Mouse (Mus musculus): ENCODE results near the gene Pramef25. TPM values are rescaled to one million over a fixed set of nuclear protein-coding genes. Genes with fewer than 3 reads are reported as not detected.
"Not testable (repeated sequence)": the region's sequence is repeated elsewhere in the genome, so short reads cannot be mapped to it uniquely, and the experiment has no call there.

The Pramef25 gene
- polyA plus RNA-seq (2016; fragmentation: Nextera tagmentation; extraction: Ambion mirVana) = not detected in 2 replicates

DNA sequence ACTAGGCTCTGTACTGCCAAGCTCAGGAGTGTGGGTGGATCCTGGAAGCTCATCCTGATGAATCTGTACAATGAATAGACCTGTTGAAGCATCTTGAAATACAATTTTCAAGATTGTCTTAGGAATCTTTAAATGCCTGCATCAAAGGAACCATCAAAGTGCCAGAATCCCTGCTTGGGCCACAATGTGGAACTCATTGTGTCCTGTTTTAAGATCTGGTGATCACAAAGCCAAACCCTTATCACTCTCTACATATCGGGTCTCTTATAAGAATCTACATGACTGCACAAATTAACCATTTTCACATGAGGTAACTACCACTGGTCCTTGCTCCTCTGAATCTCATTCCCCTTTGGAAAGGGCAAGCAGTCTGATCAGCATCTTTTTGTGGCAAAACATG, at the start of gene Pramef25:
Gene Pramef25, minus strand, starts transcription at position 101 of the 400 bp plus-strand sequence.
- not testable (repeated sequence) for H3K4me2 ChIP-seq; ATAC-seq; H3K9ac ChIP-seq; H3K9me3 ChIP-seq (replicated peaks); H3K27ac ChIP-seq; H3K4me1 ChIP-seq; H3K4me3 ChIP-seq; H3K27me3 ChIP-seq (replicated peaks); H3K36me3 ChIP-seq
- 48% methylated on average over 1 of the region's 1 CpGs for WGBS (ENCODE audit: insufficient replicate concordance)

DNA sequence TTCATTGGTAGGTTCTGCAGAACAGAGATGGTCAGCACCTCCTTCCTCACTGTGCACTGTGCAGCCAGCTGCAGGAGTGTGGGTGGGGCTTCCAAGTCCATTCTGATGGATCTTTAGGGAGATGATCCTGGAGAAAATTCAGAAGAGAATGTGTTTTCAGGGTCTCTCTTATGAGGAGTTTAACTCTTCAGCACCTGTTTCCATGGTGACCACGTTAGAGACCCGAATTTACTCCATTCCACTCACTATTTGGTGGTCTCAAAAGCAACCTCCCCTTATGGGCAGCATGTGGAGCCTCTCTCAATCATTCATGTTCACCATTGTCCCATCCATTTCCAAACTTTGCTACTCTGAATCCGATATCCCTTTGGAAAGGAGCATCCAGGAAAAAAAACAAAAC, 43.5 kb upstream of the Pramef25 start, which contains the start of gene Pramef17:
Gene Pramef17, minus strand, starts transcription at position 101 of the 400 bp plus-strand sequence.
- not testable (repeated sequence) for ATAC-seq; H3K9ac ChIP-seq; H3K4me1 ChIP-seq; H3K27ac ChIP-seq; H3K9me3 ChIP-seq (replicated peaks); H3K4me2 ChIP-seq; H3K36me3 ChIP-seq; H3K27me3 ChIP-seq (replicated peaks); H3K4me3 ChIP-seq
- WGBS (ENCODE audit: insufficient replicate concordance) = 37% methylated on average over 3 of the region's 3 CpGs

DNA sequence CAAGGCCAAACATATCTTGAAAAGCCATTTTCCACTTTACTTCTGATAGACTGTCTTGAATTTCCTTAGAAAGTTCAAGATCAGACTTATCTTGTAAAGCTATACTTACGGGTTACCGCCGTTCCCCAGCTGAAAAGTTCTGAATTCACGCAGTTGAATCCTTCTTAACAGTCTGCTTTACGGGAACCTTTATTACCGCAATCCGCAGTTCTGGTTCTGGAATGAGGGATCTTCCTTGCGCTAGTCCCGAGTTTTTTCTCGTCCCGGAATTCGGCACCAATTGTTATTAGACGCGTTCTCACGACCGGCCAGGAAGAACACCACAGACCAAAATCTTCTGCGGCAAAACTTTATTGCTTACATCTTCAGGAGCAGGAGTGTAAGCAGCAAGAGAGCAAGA, 37.3 kb upstream of the Pramef25 start:
- WGBS (ENCODE audit: insufficient replicate concordance) = 90% methylated on average over 17 of the region's 17 CpGs
- not testable (repeated sequence) for H3K36me3 ChIP-seq; H3K27me3 ChIP-seq (replicated peaks)

GRCm38 (mm10) chr4:143987475-143987941, 36.7 kb upstream of the Pramef25 start:
- not testable (repeated sequence) for H3K4me2 ChIP-seq; ATAC-seq; H3K4me3 ChIP-seq; H3K9me3 ChIP-seq (replicated peaks); H3K27ac ChIP-seq; H3K4me1 ChIP-seq; H3K9ac ChIP-seq; H3K27me3 ChIP-seq (replicated peaks); H3K36me3 ChIP-seq
- 85% methylated on average over 13 of the region's 17 CpGs for WGBS (ENCODE audit: insufficient replicate concordance)

More for the DNA sequence above, 37.3 kb upstream of the Pramef25 start:
- H3K4me2 ChIP-seq; H3K9me3 ChIP-seq (replicated peaks); H3K4me1 ChIP-seq; H3K27ac ChIP-seq; H3K9ac ChIP-seq; ATAC-seq; H3K4me3 ChIP-seq: not testable (repeated sequence)

GRCm38 (mm10) chr4:143985733-143986132, 34.9 kb upstream of the Pramef25 start:
- not testable (repeated sequence) for H3K9ac ChIP-seq; H3K27me3 ChIP-seq (replicated peaks); H3K4me3 ChIP-seq; H3K4me2 ChIP-seq; H3K27ac ChIP-seq; H3K4me1 ChIP-seq; H3K9me3 ChIP-seq (replicated peaks); ATAC-seq; H3K36me3 ChIP-seq
- 74% methylated on average over 4 of the region's 9 CpGs for WGBS (ENCODE audit: insufficient replicate concordance)

GRCm38 (mm10) chr4:143985165-143985564, 34.3 kb upstream of the Pramef25 start:
- not testable (repeated sequence) for H3K27me3 ChIP-seq (replicated peaks); H3K4me3 ChIP-seq; H3K9ac ChIP-seq; H3K4me2 ChIP-seq; ATAC-seq; H3K36me3 ChIP-seq; H3K9me3 ChIP-seq (replicated peaks); H3K27ac ChIP-seq; H3K4me1 ChIP-seq
- no CpG with 5 or more reads among the region's 7 CpGs for WGBS (ENCODE audit: insufficient replicate concordance)

DNA sequence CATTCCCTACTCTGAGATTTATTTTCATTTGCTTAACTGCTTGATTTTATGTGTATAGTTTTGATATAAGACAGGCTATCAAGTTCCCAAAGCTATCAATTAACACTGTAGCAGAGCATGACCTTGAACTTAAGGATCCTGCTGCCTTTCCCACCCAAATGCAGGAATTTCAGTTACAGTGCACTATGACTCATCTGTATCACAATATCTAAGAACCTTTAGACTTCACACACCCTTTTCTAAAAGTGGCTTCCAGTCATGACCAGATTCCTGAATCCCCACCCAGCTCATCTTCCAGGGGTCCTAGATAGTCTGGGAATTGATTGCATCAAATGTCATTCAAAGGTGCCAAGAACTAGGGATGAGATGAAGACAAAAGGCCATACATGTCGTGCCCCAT, 32.6 kb upstream of the Pramef25 start:
- not testable (repeated sequence) for H3K27me3 ChIP-seq (replicated peaks); H3K27ac ChIP-seq; H3K9me3 ChIP-seq (replicated peaks); H3K4me3 ChIP-seq; H3K36me3 ChIP-seq; H3K9ac ChIP-seq; ATAC-seq; H3K4me2 ChIP-seq; H3K4me1 ChIP-seq
- WGBS (ENCODE audit: insufficient replicate concordance) = no CpG with 5 or more reads among the region's 1 CpGs

DNA sequence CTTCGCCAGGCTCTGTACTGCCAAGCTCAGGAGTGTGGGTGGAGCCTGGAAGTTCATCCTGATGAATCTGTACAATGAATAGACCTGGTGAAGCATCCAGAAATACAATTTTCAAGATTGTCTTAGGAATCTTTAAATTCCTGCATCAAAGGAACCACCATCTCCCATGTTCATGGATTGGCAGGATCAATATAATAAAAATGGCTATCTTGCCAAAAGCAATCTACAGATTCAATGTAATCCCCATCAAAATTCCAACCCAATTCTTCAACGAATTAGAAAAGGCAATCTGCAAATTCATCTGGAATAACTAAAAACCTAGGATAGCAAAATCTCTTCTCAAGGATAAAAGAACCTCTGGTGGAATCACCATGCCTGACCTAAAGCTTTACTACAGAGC, 16.0 kb upstream of the Pramef25 start, which contains the start of gene Gm13101:
Gene Gm13101, minus strand, starts transcription at position 101 of the 400 bp plus-strand sequence.
- not testable (repeated sequence) for H3K27ac ChIP-seq; ATAC-seq; H3K9ac ChIP-seq; H3K9me3 ChIP-seq (replicated peaks); H3K27me3 ChIP-seq (replicated peaks); H3K4me3 ChIP-seq; H3K36me3 ChIP-seq; H3K4me1 ChIP-seq; H3K4me2 ChIP-seq
- 46% methylated on average over 2 of the region's 2 CpGs for WGBS (ENCODE audit: insufficient replicate concordance)

GRCm38 (mm10) chr4:143900280-143900679, 50.5 kb downstream of the Pramef25 start, which contains the start of gene Pramef6:
TSS of gene Pramef6 (minus strand) at chr4:143900380.
- not testable (repeated sequence) for H3K4me2 ChIP-seq; H3K4me1 ChIP-seq; ATAC-seq; H3K9ac ChIP-seq; H3K4me3 ChIP-seq; H3K27ac ChIP-seq; H3K9me3 ChIP-seq (replicated peaks); H3K27me3 ChIP-seq (replicated peaks); H3K36me3 ChIP-seq
- WGBS (ENCODE audit: insufficient replicate concordance) = 62% methylated on average over 1 of the region's 1 CpGs

Other genes with a start within 250 kb of the Pramef25 start
- gene Gm13089, start 248.3 kb downstream of the Pramef25 start, polyA plus RNA-seq (2016; fragmentation: Nextera tagmentation; extraction: Ambion mirVana) = not detected in 2 replicates
- gene Gm13078, start 231.6 kb downstream of the Pramef25 start, polyA plus RNA-seq (2016; fragmentation: Nextera tagmentation; extraction: Ambion mirVana) = not detected in 2 replicates
- gene Gm13023, start 161.7 kb downstream of the Pramef25 start, polyA plus RNA-seq (2016; fragmentation: Nextera tagmentation; extraction: Ambion mirVana) = not detected in 2 replicates
- gene Gm13084, start 134.9 kb downstream of the Pramef25 start, polyA plus RNA-seq (2016; fragmentation: Nextera tagmentation; extraction: Ambion mirVana) = not detected in 2 replicates
- gene Gm13103, start 104.5 kb downstream of the Pramef25 start, polyA plus RNA-seq (2016; fragmentation: Nextera tagmentation; extraction: Ambion mirVana) = not detected in 2 replicates
- not detected in 2 replicates for gene Pramef6, start 50.6 kb downstream of the Pramef25 start, polyA plus RNA-seq (2016; fragmentation: Nextera tagmentation; extraction: Ambion mirVana)
- gene Gm13101, start 15.9 kb upstream of the Pramef25 start, polyA plus RNA-seq (2016; fragmentation: Nextera tagmentation; extraction: Ambion mirVana) = not detected in 2 replicates
- not detected in 2 replicates for gene Pramef17, start 43.4 kb upstream of the Pramef25 start, polyA plus RNA-seq (2016; fragmentation: Nextera tagmentation; extraction: Ambion mirVana)
- not detected in 2 replicates for gene Pramel4, start 108.1 kb upstream of the Pramef25 start, polyA plus RNA-seq (2016; fragmentation: Nextera tagmentation; extraction: Ambion mirVana)
- not detected in 2 replicates for gene Gm13102, start 155.5 kb upstream of the Pramef25 start, polyA plus RNA-seq (2016; fragmentation: Nextera tagmentation; extraction: Ambion mirVana)
- not detected in 2 replicates for gene Oog3, start 211.6 kb upstream of the Pramef25 start, polyA plus RNA-seq (2016; fragmentation: Nextera tagmentation; extraction: Ambion mirVana)
- gene Oog2, start 239.7 kb upstream of the Pramef25 start, polyA plus RNA-seq (2016; fragmentation: Nextera tagmentation; extraction: Ambion mirVana) = not detected in 2 replicates

Measured in liver, embryonic 12.5 days (tissue).